Mouse (Mus musculus): ENCODE results near the gene Vps26c. TPM values are rescaled to one million over a fixed set of nuclear protein-coding genes. Genes with fewer than 3 reads are reported as not detected.

The Vps26c gene
- polyA plus RNA-seq, 1 experiment, result 3.9 TPM

DNA sequence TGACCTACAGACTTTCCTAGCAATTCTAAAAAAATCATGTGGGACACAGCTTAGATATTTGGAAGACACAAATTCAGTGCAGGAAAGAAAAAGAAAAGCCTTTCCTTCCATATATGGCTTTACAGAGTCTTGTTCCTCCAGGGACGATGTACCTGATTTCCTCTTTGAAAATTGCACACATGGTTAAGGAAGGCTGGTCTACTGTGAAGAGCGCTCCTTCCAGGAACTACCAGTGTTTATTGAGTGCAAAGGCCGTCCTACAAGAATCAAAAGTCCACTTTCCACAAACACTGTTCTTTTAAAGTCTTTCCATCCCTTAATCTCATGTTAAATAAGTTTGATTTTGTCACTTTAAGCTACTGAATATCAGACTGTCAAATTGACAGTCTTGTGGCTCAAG is 916 bp upstream of the Vps26c start:
- TF ChIP-seq GATA1 (IDR thresholded peaks at IDR 0.05; ENCODE audit: low read length), result no peak

DNA sequence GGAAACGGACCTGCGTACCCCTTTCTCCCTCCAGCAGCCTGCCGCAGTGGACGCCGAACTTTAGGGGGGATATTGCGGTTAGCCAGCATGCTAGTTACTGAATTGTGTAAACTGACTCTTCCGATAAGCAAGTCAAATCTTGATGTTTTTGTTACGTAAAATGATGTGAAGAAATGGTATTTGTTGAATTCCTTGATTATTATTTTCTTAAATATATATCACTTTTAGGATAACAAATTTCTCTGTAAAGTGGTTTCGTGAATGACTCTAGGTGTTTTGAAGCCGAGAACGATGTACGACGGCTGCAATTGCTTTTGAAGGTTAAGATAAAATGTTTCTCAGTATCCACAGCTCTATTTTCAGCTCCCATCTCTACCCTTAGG is 513 bp upstream of the Vps26c start:
- no peak for TF ChIP-seq GATA1 (IDR thresholded peaks at IDR 0.05; ENCODE audit: low read length)

DNA sequence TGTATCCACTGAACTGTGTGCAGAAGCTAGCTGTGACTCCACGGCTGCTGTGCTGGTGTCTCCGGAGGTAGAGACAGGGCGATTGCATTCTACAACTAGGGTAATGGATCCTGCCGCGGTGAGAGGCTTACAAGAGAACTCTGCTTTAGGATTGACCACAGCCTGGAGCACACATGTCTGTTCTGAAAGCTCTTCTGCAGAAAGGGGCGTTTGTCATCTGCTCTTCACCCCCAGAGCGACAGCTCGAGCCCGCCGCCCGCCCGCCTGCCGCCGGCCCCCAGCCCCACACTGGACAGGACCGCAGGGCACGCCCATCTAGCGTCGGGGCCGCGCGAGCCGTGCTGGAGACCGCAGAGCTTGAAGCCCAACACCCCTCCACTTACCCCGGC is 681 bp downstream of the Vps26c start:
- TF ChIP-seq GATA1 (IDR thresholded peaks at IDR 0.05; ENCODE audit: low read length), result no peak

DNA sequence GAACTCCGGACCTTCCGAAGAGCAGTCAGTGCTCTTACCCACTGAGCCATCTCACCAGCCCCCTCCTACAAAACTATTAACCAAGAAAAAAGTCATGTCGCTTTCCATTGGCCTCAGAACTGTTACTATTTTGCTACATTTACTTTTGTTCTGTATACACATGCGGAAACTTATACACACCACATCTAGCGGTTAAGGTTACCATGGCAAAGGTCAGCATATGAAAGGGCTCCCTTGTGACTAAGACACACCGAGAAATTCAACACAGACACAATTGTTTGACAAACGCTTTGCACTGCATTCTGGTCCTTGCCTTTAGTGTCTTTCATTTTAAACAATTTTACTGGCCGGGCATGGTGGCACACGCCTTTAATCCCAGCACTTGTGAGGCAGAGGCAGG is 1.9 kb downstream of the Vps26c start:
- no peak for TF ChIP-seq GATA1 (IDR thresholded peaks at IDR 0.05; ENCODE audit: low read length)

DNA sequence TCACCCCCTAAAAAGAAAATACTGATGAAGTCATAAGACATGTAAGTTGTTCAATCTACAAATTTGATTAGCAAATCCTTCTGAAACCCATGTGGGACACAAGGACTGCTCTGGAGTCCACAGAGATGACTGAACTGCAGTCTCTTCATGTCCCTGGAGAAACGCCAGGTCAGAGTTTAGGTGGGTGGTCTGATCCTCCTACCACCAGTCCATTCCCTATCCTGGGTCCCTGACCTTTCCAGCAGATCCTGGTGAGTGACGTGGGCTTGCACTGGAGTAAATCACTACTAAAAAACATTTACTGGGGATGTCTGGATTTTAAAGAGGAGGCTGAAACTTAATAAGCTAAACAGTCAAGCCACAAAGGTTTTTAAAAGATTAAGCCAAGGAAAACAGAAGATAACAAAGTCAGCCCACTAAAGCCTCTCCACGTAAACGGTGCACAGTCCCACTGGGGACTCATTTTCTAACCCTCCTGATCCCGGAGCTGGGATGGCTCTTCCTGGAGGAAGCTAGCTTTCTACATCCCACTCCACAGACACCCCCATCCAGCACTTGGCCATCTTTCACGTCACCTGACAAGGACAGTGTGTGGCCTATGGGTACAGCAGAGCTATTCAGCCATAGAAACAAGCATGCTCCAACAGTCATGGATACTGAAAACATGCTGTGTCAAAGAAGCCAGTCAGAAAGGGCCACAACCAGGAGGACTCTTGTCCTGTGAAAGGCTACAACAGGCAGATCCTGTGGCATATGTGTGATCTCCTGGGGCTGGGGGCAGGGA is 2.8 kb downstream of the Vps26c start:
- TF ChIP-seq GATA1 (IDR thresholded peaks at IDR 0.05; ENCODE audit: low read length), result no peak

DNA sequence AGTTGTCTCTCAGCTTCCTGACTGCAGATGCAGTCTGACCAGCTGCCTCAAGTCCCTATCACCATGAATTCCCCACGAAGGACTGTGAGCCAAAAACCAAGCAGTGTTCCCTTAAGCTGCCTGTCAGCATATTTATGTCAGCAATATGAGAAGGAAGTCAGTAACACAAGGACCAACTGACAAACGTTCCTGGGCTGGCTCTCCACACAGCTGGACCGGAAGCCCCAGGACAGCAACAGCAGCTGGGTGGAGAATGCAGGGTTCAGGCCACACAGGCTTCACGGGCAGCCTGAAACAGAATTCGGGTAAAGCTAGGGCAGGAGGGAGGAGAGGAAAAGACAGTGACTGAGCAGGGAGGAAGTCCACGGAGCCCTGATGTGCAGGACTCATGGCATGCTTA is 7.6 kb downstream of the Vps26c start:
- TF ChIP-seq GATA1 (IDR thresholded peaks at IDR 0.05; ENCODE audit: low read length), result no peak

DNA sequence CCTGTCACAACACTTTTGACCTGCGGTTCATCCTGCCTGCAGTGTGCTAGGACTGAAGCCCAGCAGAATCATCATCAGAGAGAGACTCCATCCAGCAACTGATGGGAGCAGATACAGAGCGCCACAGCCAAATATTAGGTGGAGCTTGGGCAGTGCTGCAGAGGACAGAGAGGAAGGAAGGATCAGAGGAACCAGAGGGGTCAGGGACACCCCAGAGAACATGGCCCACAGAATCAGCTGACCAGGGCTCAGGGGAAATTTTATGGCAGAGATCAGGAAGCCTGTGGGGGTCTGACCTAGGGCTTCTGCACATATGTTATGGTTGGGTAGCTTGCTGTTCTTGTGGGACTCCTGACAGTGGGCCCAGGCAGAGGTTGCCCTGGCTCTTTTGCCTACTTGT is 9.0 kb downstream of the Vps26c start:
- TF ChIP-seq GATA1 (IDR thresholded peaks at IDR 0.05; ENCODE audit: low read length), result no peak

DNA sequence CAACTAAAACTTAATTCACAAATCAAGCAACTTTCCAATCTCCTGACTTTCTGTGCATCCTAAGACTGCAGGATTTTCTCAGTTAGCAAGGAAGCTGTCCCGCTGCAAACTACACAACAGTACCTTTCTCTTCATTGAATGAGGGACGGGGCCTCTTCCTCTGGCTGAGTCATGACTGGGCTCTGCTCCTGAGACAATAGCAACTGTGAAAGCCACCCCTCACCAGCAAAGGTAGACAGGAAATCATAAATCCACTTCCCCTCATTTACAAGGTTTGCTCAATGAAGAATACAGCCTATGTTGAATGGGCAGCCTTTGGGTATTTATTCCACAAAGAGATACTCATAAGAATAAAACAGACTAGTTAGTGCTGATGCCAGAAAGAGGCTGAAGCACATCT is 16.6 kb downstream of the Vps26c start:
- no peak for TF ChIP-seq GATA1 (IDR thresholded peaks at IDR 0.05; ENCODE audit: low read length)

DNA sequence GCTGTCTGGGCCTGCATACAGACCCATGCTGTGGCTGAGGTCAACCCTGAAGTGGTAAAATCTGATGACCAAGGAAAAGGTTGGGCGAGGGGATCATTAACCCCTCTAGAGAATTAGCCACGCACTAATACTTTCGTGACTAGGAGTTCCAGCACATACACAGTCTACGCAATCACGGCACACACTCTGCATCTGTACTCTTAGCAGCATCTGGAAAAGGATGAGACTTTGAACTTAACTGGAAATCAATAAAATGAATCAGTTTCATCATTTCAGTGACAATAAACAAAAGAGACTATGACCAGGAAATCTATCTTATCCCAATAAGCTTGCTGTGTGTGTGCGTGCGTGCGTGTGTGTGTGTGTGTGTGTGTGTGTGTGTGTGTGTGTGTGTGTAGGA is 17.9 kb downstream of the Vps26c start:
- TF ChIP-seq GATA1 (IDR thresholded peaks at IDR 0.05; ENCODE audit: low read length), result no peak

DNA sequence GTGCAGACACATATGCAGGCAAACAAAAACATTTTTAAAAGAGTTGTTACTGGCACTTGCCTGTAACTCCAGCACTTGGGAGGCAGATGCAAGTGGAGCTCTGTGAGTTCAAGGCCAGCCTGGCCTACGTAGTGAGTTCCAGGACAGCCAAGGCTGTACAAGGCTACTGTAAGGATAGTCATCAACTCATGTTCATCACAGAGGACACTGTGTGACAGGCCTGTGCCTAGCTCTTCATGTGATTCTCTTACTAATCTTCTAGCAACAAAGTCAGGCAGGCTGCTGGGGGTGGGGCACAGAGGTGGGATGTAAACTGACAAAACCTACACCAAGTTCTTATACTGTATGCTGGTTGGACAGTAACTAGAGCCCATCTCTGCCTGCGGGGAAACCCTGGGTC is 19.6 kb downstream of the Vps26c start:
- no peak for TF ChIP-seq GATA1 (IDR thresholded peaks at IDR 0.05; ENCODE audit: low read length)

DNA sequence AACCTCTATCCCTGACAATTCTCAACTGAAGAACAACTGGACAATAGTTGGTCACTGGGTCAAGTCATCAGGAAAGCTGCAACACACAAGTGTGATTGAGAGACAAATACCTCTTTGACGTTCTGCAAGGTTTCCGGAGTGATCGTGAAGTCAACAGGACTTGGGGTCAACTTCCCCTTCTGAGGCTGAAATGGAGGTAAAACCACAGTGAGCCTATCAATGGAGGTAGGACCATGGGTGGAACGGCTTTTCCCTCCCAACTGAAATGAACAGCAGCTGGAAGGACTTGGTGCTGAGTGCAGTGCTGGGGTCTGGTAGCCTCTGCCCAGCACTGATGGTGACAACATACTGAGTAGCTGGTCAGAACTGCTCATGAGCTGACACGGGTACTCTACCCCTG is 22.4 kb downstream of the Vps26c start:
- no peak for TF ChIP-seq GATA1 (IDR thresholded peaks at IDR 0.05; ENCODE audit: low read length)

DNA sequence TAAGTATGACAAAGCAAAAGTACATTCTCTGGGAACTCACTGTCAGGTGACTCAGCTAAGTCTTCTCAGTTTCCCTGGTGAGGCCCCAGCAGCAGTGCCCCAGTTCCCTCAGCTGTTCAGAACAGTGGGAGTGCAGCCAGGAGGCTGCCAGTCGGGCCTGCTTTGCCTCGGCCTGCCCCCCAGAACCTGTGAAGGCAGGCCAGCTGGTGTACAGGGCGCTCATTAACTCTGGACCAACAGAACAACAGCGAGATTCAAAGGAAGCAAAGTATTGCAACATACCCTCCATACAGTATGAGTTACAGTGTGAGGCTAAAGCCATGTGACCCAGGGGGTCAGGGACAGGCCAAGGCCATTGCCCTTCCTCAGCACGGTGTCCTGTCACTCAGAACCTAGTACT is 28.7 kb downstream of the Vps26c start:
- no peak for TF ChIP-seq GATA1 (IDR thresholded peaks at IDR 0.05; ENCODE audit: low read length)

DNA sequence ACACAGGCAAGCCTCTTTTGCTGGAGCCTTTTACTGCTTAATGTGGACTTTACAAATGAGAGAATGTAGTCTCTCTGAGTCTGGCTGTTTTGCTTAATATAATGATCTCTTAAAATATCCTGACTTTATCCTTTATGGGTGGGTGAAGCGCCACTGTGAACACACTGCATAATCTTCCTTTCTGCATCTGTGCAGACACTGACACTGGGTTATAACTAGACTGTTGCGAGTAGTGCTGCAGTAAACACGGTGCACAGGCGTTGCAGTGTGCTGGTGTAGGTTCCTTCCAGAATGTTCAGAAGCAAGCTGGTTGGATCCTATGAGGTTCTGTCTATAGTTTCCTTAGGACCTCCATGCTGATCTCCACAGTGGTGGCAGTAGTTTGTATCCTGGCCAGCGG is 37.3 kb downstream of the Vps26c start:
- TF ChIP-seq GATA1 (IDR thresholded peaks at IDR 0.05; ENCODE audit: low read length), result no peak

DNA sequence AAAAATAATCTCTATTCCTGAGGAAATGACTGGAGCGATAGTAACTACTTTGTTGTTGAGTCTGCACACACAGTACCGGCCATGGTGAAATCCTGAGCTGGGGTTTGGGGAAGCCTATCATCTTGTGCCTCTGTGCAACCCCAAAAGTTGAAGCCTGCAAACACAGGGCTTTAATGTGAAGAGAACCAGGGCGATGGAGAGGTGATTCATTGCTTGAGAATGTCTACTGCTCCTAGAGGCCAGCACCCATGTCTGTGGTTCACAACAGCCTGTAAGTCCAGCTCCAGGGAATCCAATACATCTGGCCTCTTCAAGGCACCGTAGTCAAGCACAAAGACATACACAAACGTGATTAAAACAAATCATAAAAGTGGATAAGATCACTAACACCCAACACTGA is 39.3 kb downstream of the Vps26c start:
- no peak for TF ChIP-seq GATA1 (IDR thresholded peaks at IDR 0.05; ENCODE audit: low read length)

DNA sequence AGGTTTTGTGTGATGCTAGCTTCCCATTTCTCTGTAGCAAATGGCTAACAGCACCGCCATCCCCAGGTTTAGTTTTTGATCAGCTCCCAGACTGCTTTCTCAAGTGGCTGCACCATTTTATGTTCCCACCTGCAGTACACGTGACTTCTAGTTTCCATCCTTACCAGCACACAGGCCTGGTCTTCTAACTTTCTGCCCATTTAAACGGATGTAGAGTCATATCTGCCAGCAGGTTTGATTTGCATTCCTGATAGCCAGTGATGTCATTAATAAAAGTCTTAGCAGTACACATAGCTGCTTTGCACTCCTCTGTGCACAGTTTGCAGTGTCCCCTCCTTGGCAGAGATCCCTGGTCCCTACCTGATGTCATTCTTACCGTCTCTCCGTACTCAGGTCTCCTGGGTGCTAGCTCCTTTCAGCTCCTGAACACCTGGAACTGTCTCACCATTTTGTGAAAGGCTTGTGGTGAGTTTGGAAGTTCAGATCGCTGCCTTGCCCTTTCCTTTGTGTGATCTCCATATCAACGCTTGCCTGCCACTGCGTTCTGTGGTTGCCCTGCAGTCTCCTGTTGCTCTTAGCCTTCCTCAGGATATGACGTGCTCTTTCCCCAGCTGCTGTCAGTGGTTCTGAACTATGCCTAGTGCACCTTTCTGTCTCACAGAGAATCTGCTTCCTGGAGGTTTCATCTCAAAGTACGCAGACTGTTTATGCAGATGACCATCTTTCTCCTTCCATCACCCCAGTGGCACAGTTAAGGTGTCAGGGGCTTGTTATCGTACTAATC is 41.7 kb downstream of the Vps26c start:
- no peak for TF ChIP-seq GATA1 (IDR thresholded peaks at IDR 0.05; ENCODE audit: low read length)

DNA sequence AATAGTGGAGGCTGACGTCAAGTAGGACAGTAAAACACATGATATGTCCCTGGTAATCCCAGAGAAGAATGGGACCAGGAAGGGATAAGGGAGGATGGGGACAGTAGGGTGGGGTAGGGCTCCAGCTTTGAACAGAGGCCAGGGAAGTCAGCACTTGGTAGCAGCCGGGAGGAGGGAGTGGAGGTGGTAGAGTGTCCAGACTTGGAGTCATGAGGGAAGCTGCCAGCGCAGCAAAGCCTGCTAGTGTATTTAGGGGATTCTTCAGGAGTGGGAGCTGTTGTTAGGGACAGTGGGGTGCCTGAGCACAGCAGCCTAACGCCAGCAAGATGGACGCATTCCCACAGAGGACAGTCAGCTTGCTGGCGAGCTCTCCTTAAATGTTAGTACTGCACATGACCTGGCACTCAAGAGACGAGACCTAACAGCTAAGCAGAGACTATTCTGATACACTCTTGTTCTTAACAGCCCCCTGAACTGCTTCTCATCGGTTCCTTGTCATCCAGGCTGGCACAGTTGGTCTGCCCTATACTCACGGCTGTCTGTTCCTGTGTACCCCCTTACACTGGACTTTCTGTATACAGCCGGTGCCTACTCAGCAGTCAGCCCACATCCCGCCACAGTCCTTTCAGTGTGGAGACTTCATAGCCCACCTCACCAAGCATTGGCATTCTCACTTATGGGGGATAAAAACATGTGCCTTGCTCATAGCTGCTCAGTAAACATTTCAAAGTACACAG is 53.4 kb downstream of the Vps26c start:
- TF ChIP-seq GATA1 (IDR thresholded peaks at IDR 0.05; ENCODE audit: low read length), result no peak

Measured in G1E-ER4 (cell line).